20 mouse cellular contexts compared by ENCODE assay signal in genomic region chr19:21476782-21477181, GRCm38 (mm10). TPM values are rescaled to one million over a fixed set of nuclear protein-coding genes. Genes with fewer than 3 reads are reported as not detected.
DNase-seq lines count a peak whose midpoint lies in the region; ATAC-seq and TF ChIP-seq lines count a peak whose summit lies in the region.
"Had no signal": no experiment of that assay in that cellular context is flagged by ENCODE, and none has a peak within 500 bp of the region (broad histone marks: within the 10 kb centered on the region; RNA-seq: fewer than 3 reads in every experiment).

No protein-coding gene starts in this region.

- no peak for TF ChIP-seq CTCF in intestine, postnatal 0 days (IDR thresholded peaks at IDR 0.05; ENCODE audit: low read depth)

- DNase-seq in heart, adult 18-20 months = peak; percentile 31 to 49
- DNase-seq in heart, postnatal 36 days = no peak
- DNase-seq in 3T3-L1 (ENCODE audit: low read depth, low spot score) (peak; percentile 52), adipocyte (ENCODE audit: low spot score) (peak; percentile 62)
- DNase-seq in urinary bladder, adult 18-20 months (ENCODE audit: low spot score in 2 of 2) = no peak
- no peak for DNase-seq in right cerebral cortex, adult 2 months (ENCODE audit: low spot score in 2 of 2)
- DNase-seq in urinary bladder, postnatal 14 days (ENCODE audit: low spot score) = no peak
- DNase-seq: adrenal gland, postnatal 14 days; cerebellum, postnatal 14 days; gastrocnemius, postnatal 25 days; kidney, adult 18-20 months; kidney, postnatal 36 days had no signal

- H3K36me3 ChIP-seq in intestine, postnatal 0 days (ENCODE audit: control insufficient read depth, insufficient read depth) = no peaks in the 10 kb centered on the region
- H3K36me3 ChIP-seq: limb, embryonic 13.5 days; lung, embryonic 15.5 days; midbrain, embryonic 13.5 days had no signal

- H3K9me3 ChIP-seq in intestine, postnatal 0 days (ENCODE audit: control insufficient read depth) = no peaks in the 10 kb centered on the region
- H3K9me3 ChIP-seq: limb, embryonic 13.5 days; lung, embryonic 15.5 days; midbrain, embryonic 13.5 days had no signal

- no peak overlapping the region for H3K27ac ChIP-seq in intestine, postnatal 0 days (ENCODE audit: low read depth, low read length)
- H3K27ac ChIP-seq: hindbrain, embryonic 14.5 days; limb, embryonic 13.5 days; lung, embryonic 15.5 days; midbrain, embryonic 13.5 days had no signal

- whole genome bisulfite sequencing in intestine, postnatal 0 days = 22% methylated on average over 3 of the region's 3 CpGs

- H3K9ac ChIP-seq in intestine, postnatal 0 days (ENCODE audit: low read depth, low read length) = no peak overlapping the region
- H3K9ac ChIP-seq: hindbrain, embryonic 14.5 days; limb, embryonic 13.5 days; lung, embryonic 15.5 days; midbrain, embryonic 13.5 days had no signal

- peak; percentile 69 for ATAC-seq in intestine, postnatal 0 days
- ATAC-seq: forebrain, embryonic 16.5 days; midbrain, embryonic 13.5 days had no signal

- no peak overlapping the region for H3K4me3 ChIP-seq in intestine, postnatal 0 days (ENCODE audit: low read depth, low read length)
- H3K4me3 ChIP-seq: erythroblast, embryonic 14.5 days; limb, embryonic 13.5 days; lung, embryonic 15.5 days; midbrain, embryonic 13.5 days had no signal

- H3K27me3 ChIP-seq in intestine, postnatal 0 days (replicated peaks; ENCODE audit: control insufficient read depth, insufficient read depth, low read length) = no peaks in the 10 kb centered on the region

- H3K4me1 ChIP-seq in intestine, postnatal 0 days (replicated peaks; ENCODE audit: control insufficient read depth, insufficient read depth, low read length) = no peaks in the 10 kb centered on the region
- H3K4me1 ChIP-seq: lung, embryonic 15.5 days had no signal

- intact Hi-C loops in heart, postnatal 36 days (cut with DNase I) = no loop called here

- H3K4me2 ChIP-seq in intestine, postnatal 0 days (replicated peaks; ENCODE audit: low read depth) = no peak overlapping the region
- H3K4me2 ChIP-seq: hindbrain, embryonic 14.5 days; limb, embryonic 13.5 days; lung, embryonic 15.5 days; midbrain, embryonic 13.5 days had no signal

RNA-seq across cellular contexts. Expression of gene Gda, which starts 3.5 kb away (rescaled TPM):
- 10 to 100 TPM; 18.0 to 19.1 TPM for total RNA-seq in heart, adult 18-20 months (2021)
- total RNA-seq in heart, postnatal 36 days (2021) = 10 to 100 TPM; 14.8 to 18.6 TPM
- 37.3 and 46.8 TPM in 2 replicates for polyA plus RNA-seq in intestine, postnatal 0 days (2015; fragmentation: Nextera tagmentation; extraction: Ambion mirVana)
- polyA plus RNA-seq: erythroblast, embryonic 14.5 days; neural tube, embryonic 11.5 days had no signal

Comparison
In these comparisons a context has a peak if more than half of its experiments do, and no peak if none do; other contexts are left out.
1. DNase-seq: peak in heart, adult 18-20 months (2 of 2), 3T3-L1 (single experiment) and adipocyte (single experiment); none in heart, postnatal 36 days (0 of 2), urinary bladder, adult 18-20 months (0 of 2), right cerebral cortex, adult 2 months (0 of 2) and urinary bladder, postnatal 14 days (single experiment).